Mouse (Mus musculus): Measurements from ENCODE around the gene Pin1rt1. TPM values are rescaled to one million over a fixed set of nuclear protein-coding genes. Genes with fewer than 3 reads are reported as not detected.
A peak's percentile ranks its signal among the peaks of the same experiment; 100 is the strongest.

Pin1rt1 gene
- polyA plus RNA-seq, 1 experiment from 2014 or later: not detected

- 6% methylated on average over 44 of the region's 46 CpGs for WGBS
- Histone ChIP-seq H3K4me1 (replicated peaks; ENCODE audit: control insufficient read depth, insufficient read depth, low read length) (no peaks in the 10 kb centered on the region), H3K27ac (ENCODE audit: low read depth, low read length) (no peak overlapping the region), H3K4me3 (ENCODE audit: low read depth, low read length) (peak overlapping the region; percentile 70), H3K4me2 (peak overlapping the region; percentile 92), H3K9me3 (ENCODE audit: control insufficient read depth, low read length) (no peaks in the 10 kb centered on the region), H3K9ac (ENCODE audit: low read depth, low read length) (peak overlapping the region; percentile 66), H3K36me3 (ENCODE audit: control insufficient read depth, insufficient read depth, low read length) (no peaks in the 10 kb centered on the region), H3K27me3 (replicated peaks; ENCODE audit: control insufficient read depth, insufficient read depth, low read length) (peaks cover 20% of the 10 kb centered on the region)
- DNase-seq (ENCODE audit: low spot score) (no peak), ATAC-seq (replicated peaks; ENCODE audit: low FRiP score) (0 out of 2 replicates have a peak, but pooled peaks have one; percentile 11)
Observed at GRCm38 (mm10) chr2:104741896-104742740, 25.9 kb upstream of the Pin1rt1 start.

GRCm38 (mm10) chr2:104741015-104741758, 25.0 kb upstream of the Pin1rt1 start:
- H3K9ac ChIP-seq (ENCODE audit: low read depth, low read length): 0 out of 2 replicates have a peak overlapping the region, but pooled peaks have one; percentile 28
- H3K4me1 ChIP-seq (replicated peaks; ENCODE audit: control insufficient read depth, insufficient read depth, low read length): no peaks in the 10 kb centered on the region
- H3K9me3 ChIP-seq (ENCODE audit: control insufficient read depth, low read length): no peaks in the 10 kb centered on the region
- no peak overlapping the region for H3K27ac ChIP-seq (ENCODE audit: low read depth, low read length)
- no peaks in the 10 kb centered on the region for H3K36me3 ChIP-seq (ENCODE audit: control insufficient read depth, insufficient read depth, low read length)
- no peak for DNase-seq (ENCODE audit: low spot score)
- ATAC-seq (replicated peaks; ENCODE audit: low FRiP score): no peak
- peaks cover 20% of the 10 kb centered on the region for H3K27me3 ChIP-seq (replicated peaks; ENCODE audit: control insufficient read depth, insufficient read depth, low read length)
- WGBS: 46% methylated on average over 7 of the region's 7 CpGs
- peak overlapping the region; percentile 70; the same call in 1 of the 2 replicates for H3K4me3 ChIP-seq (ENCODE audit: low read depth, low read length)
- H3K4me2 ChIP-seq: peak overlapping the region; percentile 92

- no peak for DNase-seq (ENCODE audit: low spot score)
- WGBS: 64% methylated on average over 7 of the region's 7 CpGs
- H3K9ac ChIP-seq (ENCODE audit: low read depth, low read length): no peak overlapping the region
- no peak for ATAC-seq (replicated peaks; ENCODE audit: low FRiP score)
- no peaks in the 10 kb centered on the region for H3K36me3 ChIP-seq (ENCODE audit: control insufficient read depth, insufficient read depth, low read length)
- H3K27me3 ChIP-seq (replicated peaks; ENCODE audit: control insufficient read depth, insufficient read depth, low read length): peaks cover 20% of the 10 kb centered on the region
- H3K4me2 ChIP-seq: no peak overlapping the region
- no peak overlapping the region for H3K4me3 ChIP-seq (ENCODE audit: low read depth, low read length)
- H3K4me1 ChIP-seq (replicated peaks; ENCODE audit: control insufficient read depth, insufficient read depth, low read length): no peaks in the 10 kb centered on the region
- H3K27ac ChIP-seq (ENCODE audit: low read depth, low read length): no peak overlapping the region
- no peaks in the 10 kb centered on the region for H3K9me3 ChIP-seq (ENCODE audit: control insufficient read depth, low read length)
Observed at GRCm38 (mm10) chr2:104740248-104740949, 24.2 kb upstream of the Pin1rt1 start.

- ATAC-seq (replicated peaks; ENCODE audit: low FRiP score): no peak
- H3K27me3 ChIP-seq (replicated peaks; ENCODE audit: control insufficient read depth, insufficient read depth, low read length): peaks cover 20% of the 10 kb centered on the region
- no peak overlapping the region for H3K27ac ChIP-seq (ENCODE audit: low read depth, low read length)
- no peak for DNase-seq (ENCODE audit: low spot score)
- H3K4me2 ChIP-seq: no peak overlapping the region
- no peak overlapping the region for H3K4me3 ChIP-seq (ENCODE audit: low read depth, low read length)
- H3K36me3 ChIP-seq (ENCODE audit: control insufficient read depth, insufficient read depth, low read length): no peaks in the 10 kb centered on the region
- no peaks in the 10 kb centered on the region for H3K4me1 ChIP-seq (replicated peaks; ENCODE audit: control insufficient read depth, insufficient read depth, low read length)
- WGBS: 86% methylated on average over 2 of the region's 2 CpGs
- H3K9me3 ChIP-seq (ENCODE audit: control insufficient read depth, low read length): no peaks in the 10 kb centered on the region
- no peak overlapping the region for H3K9ac ChIP-seq (ENCODE audit: low read depth, low read length)
Observed at GRCm38 (mm10) chr2:104739691-104740090, 23.5 kb upstream of the Pin1rt1 start.

- H3K27ac ChIP-seq (ENCODE audit: low read depth, low read length): no peak overlapping the region
- no peak overlapping the region for H3K4me3 ChIP-seq (ENCODE audit: low read depth, low read length)
- 75% methylated on average over 7 of the region's 7 CpGs for WGBS
- ATAC-seq (replicated peaks; ENCODE audit: low FRiP score) (no peak), DNase-seq (ENCODE audit: low spot score) (no peak)
- H3K4me2 ChIP-seq: no peak overlapping the region
- no peak overlapping the region for H3K9ac ChIP-seq (ENCODE audit: low read depth, low read length)
- no peaks in the 10 kb centered on the region for H3K36me3 ChIP-seq (ENCODE audit: control insufficient read depth, insufficient read depth, low read length)
- no peaks in the 10 kb centered on the region for H3K9me3 ChIP-seq (ENCODE audit: control insufficient read depth, low read length)
- peaks cover 4% of the 10 kb centered on the region; the same call in 1 of the 2 replicates for H3K27me3 ChIP-seq (replicated peaks; ENCODE audit: control insufficient read depth, insufficient read depth, low read length)
- H3K4me1 ChIP-seq (replicated peaks; ENCODE audit: control insufficient read depth, insufficient read depth, low read length): no peaks in the 10 kb centered on the region
Observed at GRCm38 (mm10) chr2:104736241-104736640, 20.1 kb upstream of the Pin1rt1 start.

GRCm38 (mm10) chr2:104732562-104733256, 16.5 kb upstream of the Pin1rt1 start:
- Histone ChIP-seq H3K4me1 (replicated peaks; ENCODE audit: control insufficient read depth, insufficient read depth, low read length) (no peaks in the 10 kb centered on the region), H3K36me3 (ENCODE audit: control insufficient read depth, insufficient read depth, low read length) (no peaks in the 10 kb centered on the region), H3K27me3 (replicated peaks; ENCODE audit: control insufficient read depth, insufficient read depth, low read length) (no peaks in the 10 kb centered on the region), H3K4me3 (ENCODE audit: low read depth, low read length) (no peak overlapping the region), H3K9ac (ENCODE audit: low read depth, low read length) (no peak overlapping the region), H3K27ac (ENCODE audit: low read depth, low read length) (no peak overlapping the region), H3K9me3 (ENCODE audit: control insufficient read depth, low read length) (no peaks in the 10 kb centered on the region), H3K4me2 (no peak overlapping the region)
- no peak for ATAC-seq (replicated peaks; ENCODE audit: low FRiP score)
- no peak for DNase-seq (ENCODE audit: low spot score)
- WGBS: 68% methylated on average over 7 of the region's 7 CpGs

GRCm38 (mm10) chr2:104732033-104732444, 15.9 kb upstream of the Pin1rt1 start:
- DNase-seq (ENCODE audit: low spot score) (no peak), ATAC-seq (replicated peaks; ENCODE audit: low FRiP score) (no peak)
- H3K9ac ChIP-seq (ENCODE audit: low read depth, low read length): no peak overlapping the region
- H3K27ac ChIP-seq (ENCODE audit: low read depth, low read length): no peak overlapping the region
- no peaks in the 10 kb centered on the region for H3K27me3 ChIP-seq (replicated peaks; ENCODE audit: control insufficient read depth, insufficient read depth, low read length)
- H3K9me3 ChIP-seq (ENCODE audit: control insufficient read depth, low read length): no peaks in the 10 kb centered on the region
- 81% methylated on average over 9 of the region's 9 CpGs for WGBS
- no peaks in the 10 kb centered on the region for H3K4me1 ChIP-seq (replicated peaks; ENCODE audit: control insufficient read depth, insufficient read depth, low read length)
- H3K4me2 ChIP-seq: no peak overlapping the region
- H3K36me3 ChIP-seq (ENCODE audit: control insufficient read depth, insufficient read depth, low read length): no peaks in the 10 kb centered on the region
- no peak overlapping the region for H3K4me3 ChIP-seq (ENCODE audit: low read depth, low read length)

GRCm38 (mm10) chr2:104727369-104727768, 11.2 kb upstream of the Pin1rt1 start:
- Histone ChIP-seq H3K4me1 (replicated peaks; ENCODE audit: control insufficient read depth, insufficient read depth, low read length) (no peaks in the 10 kb centered on the region), H3K4me2 (no peak overlapping the region), H3K4me3 (ENCODE audit: low read depth, low read length) (no peak overlapping the region), H3K9ac (ENCODE audit: low read depth, low read length) (no peak overlapping the region), H3K36me3 (ENCODE audit: control insufficient read depth, insufficient read depth, low read length) (no peaks in the 10 kb centered on the region), H3K27ac (ENCODE audit: low read depth, low read length) (no peak overlapping the region), H3K9me3 (ENCODE audit: control insufficient read depth, low read length) (no peaks in the 10 kb centered on the region), H3K27me3 (replicated peaks; ENCODE audit: control insufficient read depth, insufficient read depth, low read length) (no peaks in the 10 kb centered on the region)
- 70% methylated on average over 1 of the region's 1 CpGs for WGBS
- DNase-seq (ENCODE audit: low spot score): no peak
- ATAC-seq (replicated peaks; ENCODE audit: low FRiP score): no peak
